In the genomic region with DNA sequence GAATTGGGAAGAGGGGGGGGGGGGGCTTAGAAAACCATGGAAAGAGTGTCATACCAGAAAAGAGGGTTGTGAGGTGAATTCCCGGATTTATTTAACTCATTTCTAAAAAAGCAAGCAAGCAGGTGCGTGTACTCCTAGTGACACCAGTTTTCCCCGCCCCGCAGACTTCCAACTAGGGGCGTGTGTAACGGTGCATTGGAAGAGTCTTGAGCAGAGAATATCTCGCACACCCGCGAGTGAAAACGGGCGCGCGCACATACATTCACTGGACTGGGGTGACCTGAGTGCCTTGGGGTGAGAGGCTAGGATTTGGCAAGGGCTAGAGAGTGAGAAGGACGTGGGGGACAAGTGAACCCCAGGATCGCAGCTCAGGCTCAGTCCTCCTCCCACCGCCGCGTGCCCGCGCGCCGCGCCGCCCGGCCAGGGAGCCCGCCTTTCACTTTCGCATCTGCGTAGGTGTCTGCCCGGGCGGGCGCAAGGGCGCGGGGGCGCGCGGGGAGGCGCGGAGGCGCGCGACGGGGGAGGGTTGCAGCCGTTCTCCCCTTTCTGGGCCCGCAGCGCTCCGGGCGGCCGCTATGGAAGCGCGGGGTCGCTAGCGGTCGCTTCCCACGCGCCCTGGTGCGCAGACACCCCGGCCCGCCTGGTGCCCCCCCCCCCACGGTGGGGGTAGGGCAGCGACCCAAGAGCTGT, we compare ENCODE assay signal across 7 mouse cellular contexts. TPM values are rescaled to one million over a fixed set of nuclear protein-coding genes. Genes with fewer than 3 reads are reported as not detected.
A peak's percentile ranks its signal among the peaks of the same experiment; 100 is the strongest.
DNase-seq lines count a peak whose midpoint lies in the region; ATAC-seq and TF ChIP-seq lines count a peak whose summit lies in the region.

No protein-coding gene starts in this region.

- H3K9ac ChIP-seq in intestine, embryonic 14.5 days (ENCODE audit: low read length), result peak overlapping the region; percentile 30; the same call in 1 of the 2 replicates

- under 1% methylated on average over 45 of the region's 60 CpGs for WGBS in intestine, embryonic 14.5 days
- under 1% methylated on average over 56 of the region's 60 CpGs for WGBS in limb, embryonic 10.5 days
- WGBS in midbrain, embryonic 10.5 days, result under 1% methylated on average over 46 of the region's 60 CpGs

- no peaks in the 10 kb centered on the region; the same call in 1 of the 2 replicates for H3K4me1 ChIP-seq in cortical plate, adult 2 months (ENCODE audit: control insufficient read depth, insufficient read depth, low read length)
- peaks cover 9% of the 10 kb centered on the region for H3K4me1 ChIP-seq in intestine, embryonic 14.5 days (replicated peaks; ENCODE audit: control insufficient read depth, insufficient read depth, low read length)
- peaks cover 37% of the 10 kb centered on the region for H3K4me1 ChIP-seq in limb, embryonic 10.5 days
- H3K4me1 ChIP-seq in midbrain, embryonic 10.5 days, result peaks cover 38% of the 10 kb centered on the region

- no peaks in the 10 kb centered on the region for H3K36me3 ChIP-seq in intestine, embryonic 14.5 days (ENCODE audit: control insufficient read depth, insufficient read depth, low read length)
- H3K36me3 ChIP-seq in limb, embryonic 10.5 days, result no peaks in the 10 kb centered on the region
- no peaks in the 10 kb centered on the region for H3K36me3 ChIP-seq in midbrain, embryonic 10.5 days

- ATAC-seq in intestine, embryonic 14.5 days (replicated peaks; ENCODE audit: low FRiP score, low TSS enrichment, low read depth), result 0 out of 2 replicates have a peak, but pooled peaks have one; percentile 2

- peak overlapping the region; percentile 87 for H3K27ac ChIP-seq in cortical plate, adult 2 months (ENCODE audit: insufficient read depth, low read length)
- no peak overlapping the region for H3K27ac ChIP-seq in intestine, embryonic 14.5 days (ENCODE audit: low read depth)
- H3K27ac ChIP-seq in limb, embryonic 10.5 days, result no peak overlapping the region
- peak overlapping the region; percentile 59; the same call in 1 of the 2 replicates for H3K27ac ChIP-seq in midbrain, embryonic 10.5 days (replicated peaks)

- H3K4me3 ChIP-seq in cortical plate, adult 2 months (ENCODE audit: insufficient read depth, low read length), result peak overlapping the region; percentile 86
- H3K4me3 ChIP-seq in intestine, embryonic 14.5 days (ENCODE audit: low read depth, low read length), result peak overlapping the region; percentile 34
- peak overlapping the region; percentile 71 for H3K4me3 ChIP-seq in limb, embryonic 10.5 days
- H3K4me3 ChIP-seq in midbrain, embryonic 10.5 days, result peak overlapping the region; percentile 76

- intact Hi-C loops in gastrocnemius, postnatal 36 days (cut with DNase I), result loop anchor here (10.0 kb wide), 1 partner anchor 544 kb away; no protein-coding TSS in a partner anchor

- no peak for TF ChIP-seq CTCF in cortical plate, adult 2 months (IDR thresholded peaks at IDR 0.05; ENCODE audit: extremely low read depth, insufficient read depth, low read length)

- peak; percentile 88 to 96 for DNase-seq in adrenal gland, adult (ENCODE audit: inconsistent age in 2 of 2, low spot score in 1 of 2)
- DNase-seq in gastrocnemius, postnatal 36 days, result peak; percentile 66 to 69
- DNase-seq in intestine, embryonic 14.5 days (ENCODE audit: low spot score), result peak; percentile 80
- DNase-seq in limb, embryonic 10.5 days (ENCODE audit: low spot score), result peak; percentile 57
- DNase-seq in midbrain, embryonic 10.5 days (ENCODE audit: low spot score), result peak; percentile 65
- DNase-seq in spleen, adult 12 weeks (ENCODE audit: low spot score), result peak; percentile 19

- no peak for TF ChIP-seq POLR2A in cortical plate, adult 2 months (IDR thresholded peaks at IDR 0.05; ENCODE audit: extremely low read depth, insufficient read depth, low read length)

- H3K9me3 ChIP-seq in intestine, embryonic 14.5 days (ENCODE audit: control insufficient read depth, low read length), result no peaks in the 10 kb centered on the region
- no peaks in the 10 kb centered on the region for H3K9me3 ChIP-seq in limb, embryonic 10.5 days (replicated peaks)
- H3K9me3 ChIP-seq in midbrain, embryonic 10.5 days (replicated peaks), result no peaks in the 10 kb centered on the region

- H3K4me2 ChIP-seq in intestine, embryonic 14.5 days (ENCODE audit: low read length), result peak overlapping the region; percentile 60

- peaks cover 65% of the 10 kb centered on the region for H3K27me3 ChIP-seq in intestine, embryonic 14.5 days (replicated peaks; ENCODE audit: control insufficient read depth, insufficient read depth, low read length)
- H3K27me3 ChIP-seq in limb, embryonic 10.5 days (ENCODE audit: low read depth, poor library complexity, severe bottlenecking), result peaks cover 72% of the 10 kb centered on the region
- peaks cover 65% of the 10 kb centered on the region for H3K27me3 ChIP-seq in midbrain, embryonic 10.5 days (ENCODE audit: low read depth, poor library complexity, severe bottlenecking)

RNA-seq across cellular contexts. Expression of gene Nr3c2, which starts 0.4 kb away (rescaled TPM):
- polyA plus RNA-seq in cortical plate, adult 2 months (2012; rRNA removed), result 13.0 and 17.3 TPM in 2 replicates
- total RNA-seq in gastrocnemius, postnatal 36 days (2021), result 1 to 10 TPM; 6.1 to 7.6 TPM
- 1.6 and 2.9 TPM in 2 replicates for polyA plus RNA-seq in intestine, embryonic 14.5 days (2014; fragmentation: Nextera tagmentation; extraction: Ambion mirVana)
- polyA plus RNA-seq in limb, embryonic 10.5 days (2016; fragmentation: Nextera tagmentation; extraction: Ambion mirVana), result 0.35 and 0.41 TPM in 2 replicates
- polyA plus RNA-seq in midbrain, embryonic 10.5 days (2016; fragmentation: Nextera tagmentation; extraction: Ambion mirVana), result 0.26 and 0.30 TPM in 2 replicates

Comparison
In these comparisons a context has a peak if more than half of its experiments do, and no peak if none do; other contexts are left out.
1. DNase-seq: peak in every context shown above with its lines; median percentile 92 in adrenal gland, adult; 80 in intestine, embryonic 14.5 days; 68 in gastrocnemius, postnatal 36 days; 65 in midbrain, embryonic 10.5 days; 57 in limb, embryonic 10.5 days; 19 in spleen, adult 12 weeks.
2. H3K27ac ChIP-seq: peak in cortical plate, adult 2 months (single experiment) and midbrain, embryonic 10.5 days (single experiment); none in intestine, embryonic 14.5 days (single experiment) and limb, embryonic 10.5 days (single experiment).
3. H3K4me3 ChIP-seq: peak in every context shown above with its lines; median percentile 86 in cortical plate, adult 2 months; 76 in midbrain, embryonic 10.5 days; 71 in limb, embryonic 10.5 days; 34 in intestine, embryonic 14.5 days.